Mouse (Mus musculus) heart, postnatal 0 days (tissue): Measurements from ENCODE around the gene Slc30a4. TPM values are rescaled to one million over a fixed set of nuclear protein-coding genes. Genes with fewer than 3 reads are reported as not detected.

Experiments
- ATAC-seq: fragments of 200-750 bp; cut with Nextera tagmentation; 2 replicates; pipeline ENCODE4 v1.8.0; 2017; ENCODE audit warnings: low read depth, moderate number of reproducible peaks, moderate library complexity; ENCODE audit not compliant: insufficient read depth
- DNase-seq: peaks from one replicate; pipeline ENCODE4 v3.0.0-alpha.2; 2016; ENCODE audit warnings: low spot score
- H3K27ac ChIP-seq: fragments of 300-500 bp; sonication (generic); 2 replicates; pipeline ENCODE4 v1.5.1; 2014; ENCODE audit warnings: low read depth, mild to moderate bottlenecking
- H3K27me3 ChIP-seq: fragments of 300-500 bp; sonication (generic); 2 replicates; pipeline ENCODE4 v1.6.1; 2014; ENCODE audit warnings: low read length, mixed read lengths; ENCODE audit not compliant: control insufficient read depth, insufficient read depth
- H3K36me3 ChIP-seq: fragments of 300-500 bp; sonication (generic); replicated peaks from 2 replicates; pipeline ENCODE4 v1.6.1; 2014; ENCODE audit warnings: low read length, mixed read lengths; ENCODE audit not compliant: control insufficient read depth, insufficient read depth
- H3K4me1 ChIP-seq: fragments of 300-500 bp; sonication (generic); 2 replicates; pipeline ENCODE4 v1.6.1; 2014; ENCODE audit warnings: antibody characterized with exemption; ENCODE audit not compliant: control insufficient read depth, insufficient read depth
- H3K4me2 ChIP-seq: fragments of 300-500 bp; sonication (generic); 2 replicates; pipeline ENCODE4 v1.6.1; 2014; ENCODE audit warnings: low read depth, mild to moderate bottlenecking, low read length, moderate library complexity
- H3K4me3 ChIP-seq: fragments of 300-500 bp; sonication (generic); 2 replicates; pipeline ENCODE4 v1.5.1; 2014; ENCODE audit warnings: low read depth, low read length
- H3K9ac ChIP-seq: fragments of 300-500 bp; sonication (generic); replicated peaks from 2 replicates; pipeline ENCODE4 v1.6.1; 2014; ENCODE audit warnings: low read depth, low read length, mixed read lengths
- H3K9me3 ChIP-seq: fragments of 300-500 bp; sonication (generic); replicated peaks from 2 replicates; pipeline ENCODE4 v1.6.1; 2016; ENCODE audit warnings: low read length; ENCODE audit not compliant: control insufficient read depth
- CTCF ChIP-seq: IDR thresholded peaks from 2 replicates; pipeline ENCODE4 v1.5.1; 2016; ENCODE audit warnings: antibody characterized with exemption, control low read depth, low read depth
- EP300 ChIP-seq: IDR thresholded peaks from 2 replicates; pipeline ENCODE4 v1.6.1; 2016; ENCODE audit warnings: antibody characterized with exemption, low read depth
- WGBS: fragments of 180-500 bp; shearing (Covaris S2); extraction: QIAGEN DNeasy Blood & Tissue Kit; methylation state at CpG from one replicate; pipeline ENCODE4 v1.1.7; 2014; 5-methylcytosine and 5-hydroxymethylcytosine counted together
- polyA plus RNA-seq: library from polyadenylated mRNA; unstranded; fragments of >200 nt; fragmentation: Nextera tagmentation; extraction: Ambion mirVana; gene quantifications from 2 replicates; pipeline ENCODE4 v1.2.1, GENCODE M21; 2015
- total RNA-seq: library from RNA; depleted of rRNA; stranded (reverse); fragments of >200 nt; gene quantifications from 2 replicates; pipeline ENCODE4 v1.2.3, GENCODE M21; 2014; ENCODE audit warnings: low replicate concordance; rRNA removed

The Slc30a4 gene
- total RNA-seq (20.2 and 31.0 TPM in 2 replicates), polyA plus RNA-seq (3.0 and 3.8 TPM in 2 replicates)

GRCm38 (mm10) chr2:122702181-122703036 is at the start of gene Slc30a4:
Gene Slc30a4, minus strand, starts transcription at chr2:122702663.
- H3K4me3 ChIP-seq: peak within 1 kb of the TSS; percentile 86
- TF ChIP-seq CTCF: no peak
- peak; percentile 98 for ATAC-seq

GRCm38 (mm10) chr2:122746461-122746860 is 44.0 kb upstream of the Slc30a4 start:
- Histone ChIP-seq H3K27ac (no peak overlapping the region), H3K36me3 (peaks cover 42% of the 10 kb centered on the region)
- 77% methylated on average over 9 of the region's 9 CpGs for WGBS

More at GRCm38 (mm10) chr2:122702181-122703036, at the start of gene Slc30a4:
- Histone ChIP-seq H3K36me3 (no peaks in the 10 kb centered on the region), H3K9ac (peak within 1 kb of the TSS; percentile 88), H3K27me3 (no peaks in the 10 kb centered on the region), H3K4me2 (peak within 1 kb of the TSS; percentile 92), H3K27ac (peak within 1 kb of the TSS; percentile 76), H3K9me3 (no peaks in the 10 kb centered on the region), H3K4me1 (peaks cover 15% of the 10 kb centered on the region)
- under 1% methylated on average over 92 of the region's 111 CpGs for WGBS
- peak; percentile 62 for DNase-seq

GRCm38 (mm10) chr2:122739023-122739422 is 36.6 kb upstream of the Slc30a4 start:
- Histone ChIP-seq H3K36me3 (peaks cover under 1% of the 10 kb centered on the region; the same call in 1 of the 2 replicates), H3K4me2 (peak overlapping the region; percentile 76), H3K9ac (peak overlapping the region; percentile 94), H3K4me3 (peak overlapping the region; percentile 92), H3K9me3 (no peaks in the 10 kb centered on the region), H3K27ac (peak overlapping the region; percentile 94), H3K27me3 (peaks cover 11% of the 10 kb centered on the region; the same call in 1 of the 2 replicates), H3K4me1 (peaks cover 8% of the 10 kb centered on the region; the same call in 1 of the 2 replicates)
- ATAC-seq (no peak), DNase-seq (no peak)
- WGBS: 17% methylated on average over 7 of the region's 7 CpGs
- TF ChIP-seq CTCF (no peak), EP300 (no peak)

More at GRCm38 (mm10) chr2:122746461-122746860, 44.0 kb upstream of the Slc30a4 start:
- TF ChIP-seq EP300 (no peak), CTCF (no peak)
- Histone ChIP-seq H3K27me3 (no peaks in the 10 kb centered on the region), H3K9ac (no peak overlapping the region), H3K4me3 (no peak overlapping the region), H3K4me2 (no peak overlapping the region), H3K9me3 (no peaks in the 10 kb centered on the region), H3K4me1 (no peaks in the 10 kb centered on the region)
- no peak for ATAC-seq
- DNase-seq: no peak

GRCm38 (mm10) chr2:122737894-122738830 is 35.7 kb upstream of the Slc30a4 start, which contains the start of gene Bloc1s6:
Gene Bloc1s6, plus strand, starts transcription at chr2:122738503.
- H3K4me1 ChIP-seq: peaks cover 8% of the 10 kb centered on the region; the same call in 1 of the 2 replicates
- H3K4me2 ChIP-seq: peak within 1 kb of the TSS; percentile 76
- no peaks in the 10 kb centered on the region for H3K9me3 ChIP-seq
- H3K27me3 ChIP-seq: peaks cover 13% of the 10 kb centered on the region; the same call in 1 of the 2 replicates
- 2% methylated on average over 47 of the region's 59 CpGs for WGBS
- peak; percentile 83 for DNase-seq
- TF ChIP-seq EP300: 0 out of 2 replicates have a peak, but pooled peaks have one; percentile 48
- TF ChIP-seq CTCF: no peak
- ATAC-seq: peak; percentile 97
- peak within 1 kb of the TSS; percentile 92 for H3K4me3 ChIP-seq
- peak within 1 kb of the TSS; percentile 94 for H3K27ac ChIP-seq
- H3K36me3 ChIP-seq: no peaks in the 10 kb centered on the region
- H3K9ac ChIP-seq: peak within 1 kb of the TSS; percentile 94

- no peak overlapping the region for H3K4me3 ChIP-seq
- H3K4me1 ChIP-seq: no peaks in the 10 kb centered on the region
- ATAC-seq (no peak), DNase-seq (no peak)
- 68% methylated on average over 2 of the region's 2 CpGs for WGBS
- TF ChIP-seq CTCF (no peak), EP300 (no peak)
- peaks cover 13% of the 10 kb centered on the region; the same call in 1 of the 2 replicates for H3K27me3 ChIP-seq
- H3K9ac ChIP-seq: no peak overlapping the region
- no peak overlapping the region for H3K4me2 ChIP-seq
- no peaks in the 10 kb centered on the region for H3K36me3 ChIP-seq
- no peaks in the 10 kb centered on the region for H3K9me3 ChIP-seq
- no peak overlapping the region for H3K27ac ChIP-seq
Observed at GRCm38 (mm10) chr2:122731456-122731855, 29.0 kb upstream of the Slc30a4 start.
